Mouse (Mus musculus) intestine, postnatal 0 days (tissue): ENCODE results near the gene Serpinb2. TPM values are rescaled to one million over a fixed set of nuclear protein-coding genes. Genes with fewer than 3 reads are reported as not detected.
A peak's percentile ranks its signal among the peaks of the same experiment; 100 is the strongest.

ENCODE experiments used
- ATAC-seq: fragments of 200-750 bp; cut with Nextera tagmentation; 2 replicates; pipeline ENCODE4 v1.8.0; 2017; ENCODE audit warnings: mild to moderate bottlenecking, moderate TSS enrichment, moderate library complexity
- H3K27ac ChIP-seq: fragments of 300-500 bp; sonication (generic); 2 replicates; pipeline ENCODE4 v1.5.1; 2014; ENCODE audit warnings: mild to moderate bottlenecking, low read depth, low read length, moderate library complexity
- H3K27me3 ChIP-seq: fragments of 300-500 bp; sonication (generic); replicated peaks from 2 replicates; pipeline ENCODE4 v1.6.1; 2014; ENCODE audit warnings: low read length, mixed read lengths; ENCODE audit not compliant: control insufficient read depth, insufficient read depth
- H3K36me3 ChIP-seq: fragments of 300-500 bp; sonication (generic); 2 replicates; pipeline ENCODE4 v1.6.1; 2014; ENCODE audit warnings: mild to moderate bottlenecking, moderate library complexity; ENCODE audit not compliant: control insufficient read depth, insufficient read depth
- H3K4me1 ChIP-seq: fragments of 300-500 bp; sonication (generic); replicated peaks from 2 replicates; pipeline ENCODE4 v1.6.1; 2014; ENCODE audit warnings: antibody characterized with exemption, low read length, mixed read lengths; ENCODE audit not compliant: control insufficient read depth, insufficient read depth
- H3K4me2 ChIP-seq: fragments of 300-500 bp; sonication (generic); replicated peaks from 2 replicates; pipeline ENCODE4 v1.6.1; 2014; ENCODE audit warnings: low read depth, mild to moderate bottlenecking, moderate library complexity
- H3K4me3 ChIP-seq: fragments of 300-500 bp; sonication (generic); 2 replicates; pipeline ENCODE4 v1.5.1; 2014; ENCODE audit warnings: low read depth, low read length
- H3K9ac ChIP-seq: fragments of 300-500 bp; sonication (generic); 2 replicates; pipeline ENCODE4 v1.6.1; 2014; ENCODE audit warnings: mild to moderate bottlenecking, low read depth, low read length
- H3K9me3 ChIP-seq: fragments of 300-500 bp; sonication (generic); 2 replicates; pipeline ENCODE4 v1.6.1; 2016; ENCODE audit warnings: mixed run types; ENCODE audit not compliant: control insufficient read depth
- CTCF ChIP-seq: sonication (generic); IDR thresholded peaks from 2 replicates; pipeline ENCODE4 v1.5.1; 2016; ENCODE audit warnings: low read depth, mild to moderate bottlenecking, control low read depth, antibody characterized with exemption, moderate library complexity
- whole genome bisulfite sequencing: fragments of 180-500 bp; shearing (Covaris S2); extraction: QIAGEN DNeasy Blood & Tissue Kit; methylation state at CpG from one replicate; pipeline ENCODE4 v1.1.7; 2014; 5-methylcytosine and 5-hydroxymethylcytosine counted together
- polyA plus RNA-seq: library from polyadenylated mRNA; unstranded; fragments of >200 nt; fragmentation: Nextera tagmentation; extraction: Ambion mirVana; gene quantifications from 2 replicates; pipeline ENCODE4 v1.2.1, GENCODE M21; 2015

Serpinb2 gene
- polyA plus RNA-seq, 1 experiment from 2014 or later, result not detected

DNA sequence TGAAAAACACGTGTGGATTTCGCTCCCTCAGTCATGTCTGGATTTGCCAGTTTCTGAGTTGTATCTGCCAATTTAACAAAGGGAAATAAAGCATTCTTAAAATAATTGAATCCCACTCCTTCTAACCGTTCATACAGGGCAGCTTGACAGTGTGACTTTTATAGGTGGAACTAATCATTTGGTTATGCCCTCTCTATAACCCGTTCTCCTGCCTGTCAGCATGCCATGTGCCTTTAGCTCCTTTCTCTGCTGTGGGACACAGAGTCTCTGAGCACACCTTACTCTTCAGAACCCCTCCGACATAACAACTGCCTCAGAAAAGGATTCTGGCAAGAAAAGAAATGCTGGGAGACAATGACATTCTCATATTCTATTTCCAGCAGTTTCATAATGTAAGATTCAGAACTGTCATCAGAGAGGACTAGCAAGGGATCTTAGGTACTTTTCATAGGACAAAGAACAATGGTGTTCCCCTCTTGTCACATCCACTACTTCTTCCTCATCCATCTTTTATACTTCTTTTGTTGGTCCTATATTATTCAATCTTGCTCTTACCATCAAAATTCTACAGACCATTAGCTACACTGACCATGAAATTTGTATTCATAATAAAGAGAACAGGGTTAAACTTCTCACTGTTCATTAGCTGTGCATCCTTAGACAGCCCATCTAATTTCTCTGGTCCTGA, 18.3 kb downstream of the Serpinb2 start:
- Histone ChIP-seq H3K4me2 (no peak overlapping the region), H3K4me3 (no peak overlapping the region), H3K27me3 (no peaks in the 10 kb centered on the region), H3K9me3 (no peaks in the 10 kb centered on the region), H3K36me3 (no peaks in the 10 kb centered on the region), H3K4me1 (no peaks in the 10 kb centered on the region), H3K27ac (no peak overlapping the region), H3K9ac (no peak overlapping the region)
- no peak for ATAC-seq
- TF ChIP-seq CTCF, result no peak
- 78% methylated on average over 5 of the region's 5 CpGs for WGBS

DNA sequence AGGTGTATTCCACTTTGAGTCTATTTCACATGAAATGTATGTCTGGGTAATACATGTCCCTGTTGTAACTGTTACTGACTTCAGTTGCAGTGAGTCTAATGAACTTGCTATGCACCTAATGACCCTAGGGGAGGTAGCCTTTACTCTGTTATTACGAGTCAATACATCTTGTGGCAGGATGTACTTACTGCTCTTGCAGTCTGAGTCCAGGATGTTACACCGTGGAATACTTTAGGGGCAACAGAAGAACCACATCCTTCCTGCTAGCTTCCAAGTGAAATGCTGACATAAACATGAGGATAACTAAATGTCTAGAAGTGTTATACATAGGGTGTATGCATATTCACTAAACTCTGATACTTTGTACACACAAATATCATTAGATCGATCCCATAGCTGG, 22.5 kb downstream of the Serpinb2 start:
- no peak overlapping the region for H3K4me2 ChIP-seq
- WGBS, result 70% methylated on average over 3 of the region's 3 CpGs
- TF ChIP-seq CTCF, result no peak
- no peak overlapping the region for H3K27ac ChIP-seq
- H3K4me3 ChIP-seq, result no peak overlapping the region
- ATAC-seq, result no peak
- H3K4me1 ChIP-seq, result no peaks in the 10 kb centered on the region
- H3K27me3 ChIP-seq, result no peaks in the 10 kb centered on the region
- H3K9ac ChIP-seq, result no peak overlapping the region
- H3K9me3 ChIP-seq, result no peaks in the 10 kb centered on the region
- no peaks in the 10 kb centered on the region for H3K36me3 ChIP-seq

DNA sequence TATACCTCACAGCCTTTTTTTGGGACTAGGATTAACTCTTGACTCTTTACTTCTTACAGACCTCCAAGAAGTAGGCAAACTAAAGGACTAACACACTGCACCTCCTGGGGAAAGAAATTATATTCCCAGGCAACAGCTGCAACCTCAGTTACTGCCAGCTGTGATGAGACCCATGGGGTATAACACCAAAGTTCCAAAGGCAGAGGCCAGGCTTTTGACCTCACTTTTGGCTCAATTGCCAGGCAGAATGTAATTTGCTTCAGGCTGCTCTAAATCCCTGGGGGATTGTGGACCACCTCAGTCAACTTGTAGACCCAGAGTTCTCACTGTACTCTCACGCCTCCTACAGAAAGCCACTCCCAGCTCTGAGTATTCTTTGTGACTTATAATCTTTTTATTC, 26.2 kb downstream of the Serpinb2 start:
- Histone ChIP-seq H3K27ac (no peak overlapping the region), H3K9me3 (no peaks in the 10 kb centered on the region), H3K4me1 (no peaks in the 10 kb centered on the region), H3K9ac (no peak overlapping the region), H3K36me3 (no peaks in the 10 kb centered on the region), H3K27me3 (no peaks in the 10 kb centered on the region), H3K4me3 (no peak overlapping the region), H3K4me2 (no peak overlapping the region)
- 83% methylated on average over 1 of the region's 1 CpGs for WGBS
- no peak for TF ChIP-seq CTCF
- no peak for ATAC-seq

DNA sequence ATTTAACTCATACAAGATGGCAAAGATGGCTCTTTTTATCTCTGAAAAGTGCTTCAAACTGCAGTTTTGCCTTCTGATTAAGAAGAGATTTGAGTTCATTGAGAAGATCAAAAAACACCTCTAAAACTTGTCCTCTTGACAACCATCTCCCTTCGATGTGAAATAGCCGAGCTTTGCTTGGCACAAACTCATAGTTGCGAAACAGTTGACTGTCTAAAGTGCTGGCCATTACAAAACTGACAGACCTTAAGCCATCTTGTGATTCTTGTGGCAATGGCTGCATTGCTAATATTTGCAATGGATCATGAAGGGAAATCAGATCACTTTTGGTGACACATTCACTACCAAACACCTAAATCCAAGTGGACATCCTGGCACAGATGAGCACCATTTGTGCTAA, 48.3 kb downstream of the Serpinb2 start:
- Histone ChIP-seq H3K9ac (no peak overlapping the region), H3K27me3 (no peaks in the 10 kb centered on the region), H3K4me2 (no peak overlapping the region), H3K4me3 (no peak overlapping the region), H3K4me1 (no peaks in the 10 kb centered on the region), H3K36me3 (no peaks in the 10 kb centered on the region), H3K9me3 (no peaks in the 10 kb centered on the region), H3K27ac (no peak overlapping the region)
- 91% methylated on average over 3 of the region's 3 CpGs for WGBS
- no peak for ATAC-seq
- TF ChIP-seq CTCF, result no peak

DNA sequence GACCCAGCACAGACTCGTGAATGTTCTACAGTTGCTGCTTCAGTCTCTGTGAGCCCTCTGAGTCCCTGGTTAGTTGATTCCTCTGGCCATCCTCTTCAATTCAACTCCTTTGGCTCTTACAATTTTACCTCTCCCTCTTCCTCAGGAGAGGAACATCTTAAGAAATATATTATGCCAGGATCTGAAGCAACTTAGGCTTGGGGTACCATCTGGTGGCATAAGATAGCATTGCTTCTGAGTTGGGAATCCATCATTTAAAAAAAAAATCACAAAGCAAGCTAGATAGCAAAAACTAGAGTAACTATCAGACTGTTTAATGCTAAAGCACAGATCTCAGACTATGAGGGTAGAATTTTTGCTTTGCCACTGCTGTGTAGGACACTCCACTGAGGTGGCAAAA, 50.9 kb downstream of the Serpinb2 start:
- 83% methylated on average over 1 of the region's 1 CpGs for WGBS
- Histone ChIP-seq H3K27ac (no peak overlapping the region), H3K9ac (no peak overlapping the region), H3K4me2 (no peak overlapping the region), H3K9me3 (no peaks in the 10 kb centered on the region), H3K4me3 (no peak overlapping the region), H3K27me3 (no peaks in the 10 kb centered on the region), H3K36me3 (no peaks in the 10 kb centered on the region), H3K4me1 (no peaks in the 10 kb centered on the region)
- TF ChIP-seq CTCF, result peak; percentile 20
- ATAC-seq, result no peak

DNA sequence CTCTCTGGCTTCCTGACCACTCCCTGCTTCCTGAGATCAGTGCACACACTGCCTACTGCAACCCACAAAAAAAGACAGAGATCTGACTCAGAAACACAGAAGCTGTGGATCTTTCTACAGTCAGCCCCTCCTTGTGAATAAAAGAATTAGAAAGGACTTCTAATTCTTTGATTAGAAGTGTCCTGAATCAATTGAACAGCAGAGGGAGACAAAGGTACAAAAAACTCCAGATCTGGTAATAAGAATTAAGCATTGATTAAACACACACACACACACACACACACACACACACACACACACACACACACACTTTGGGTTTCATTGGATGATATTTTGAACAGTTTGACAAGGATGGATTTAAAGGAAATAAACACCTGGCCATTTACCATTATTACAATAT, 54.4 kb downstream of the Serpinb2 start:
- H3K4me1 ChIP-seq, result no peaks in the 10 kb centered on the region
- no peak overlapping the region for H3K27ac ChIP-seq
- H3K4me3 ChIP-seq, result no peak overlapping the region
- H3K4me2 ChIP-seq, result no peak overlapping the region
- ATAC-seq, result no peak
- no peaks in the 10 kb centered on the region for H3K27me3 ChIP-seq
- no peak overlapping the region for H3K9ac ChIP-seq
- H3K9me3 ChIP-seq, result no peaks in the 10 kb centered on the region
- TF ChIP-seq CTCF, result 0 out of 2 replicates have a peak, but pooled peaks have one; percentile 21
- H3K36me3 ChIP-seq, result no peaks in the 10 kb centered on the region

DNA sequence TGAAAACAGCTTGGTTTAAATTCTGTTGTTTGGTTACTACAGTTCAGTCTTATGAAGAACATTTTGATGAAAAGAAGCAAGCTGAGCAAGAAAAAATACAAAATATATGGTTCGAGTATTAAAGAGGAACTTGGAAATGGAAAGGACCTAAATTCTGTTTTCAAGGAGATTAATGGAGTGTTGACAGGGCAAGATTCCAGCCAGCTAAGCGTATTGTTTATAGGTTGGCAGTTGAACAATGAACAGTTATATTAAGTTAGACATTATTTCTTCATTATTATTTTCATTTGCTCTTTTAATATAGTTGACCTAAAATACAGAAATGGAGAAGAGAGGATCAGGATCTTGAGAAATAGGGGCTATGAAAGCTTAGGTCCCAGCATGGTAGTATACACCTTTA, 64.9 kb downstream of the Serpinb2 start:
- H3K27me3 ChIP-seq, result no peaks in the 10 kb centered on the region
- H3K9ac ChIP-seq, result no peak overlapping the region
- TF ChIP-seq CTCF, result no peak
- no peak overlapping the region for H3K27ac ChIP-seq
- H3K4me1 ChIP-seq, result no peaks in the 10 kb centered on the region
- no peak overlapping the region for H3K4me2 ChIP-seq
- no peaks in the 10 kb centered on the region for H3K9me3 ChIP-seq
- 69% methylated on average over 2 of the region's 2 CpGs for WGBS
- no peaks in the 10 kb centered on the region for H3K36me3 ChIP-seq
- ATAC-seq, result no peak
- no peak overlapping the region for H3K4me3 ChIP-seq
